34 mouse cellular contexts compared by ENCODE assay signal in genomic region chr15:27414819-27415218, GRCm38 (mm10). TPM values are rescaled to one million over a fixed set of nuclear protein-coding genes. Genes with fewer than 3 reads are reported as not detected.
DNase-seq lines count a peak whose midpoint lies in the region; ATAC-seq and TF ChIP-seq lines count a peak whose summit lies in the region.
"Had no signal": no experiment of that assay in that cellular context is flagged by ENCODE, and none has a peak within 500 bp of the region (broad histone marks: within the 10 kb centered on the region; RNA-seq: fewer than 3 reads in every experiment).

No protein-coding gene starts in this region.

- H3ac ChIP-seq in C2C12 (ENCODE audit: control insufficient read depth, insufficient read length, low read depth) = no peak overlapping the region

- H3K4me3 ChIP-seq in kidney, postnatal 0 days (replicated peaks; ENCODE audit: low read depth, low read length) = no peak overlapping the region
- H3K4me3 ChIP-seq in C2C12 (ENCODE audit: insufficient read depth, poor library complexity, severe bottlenecking) = no peak overlapping the region
- H3K4me3 ChIP-seq: embryonic facial prominence, embryonic 10.5 days; embryonic facial prominence, embryonic 15.5 days; forebrain, embryonic 13.5 days; hindbrain, embryonic 12.5 days; limb, embryonic 10.5 days; limb, embryonic 15.5 days; liver, embryonic 13.5 days; neural tube, embryonic 15.5 days had no signal

- intact Hi-C loops in heart, postnatal 10 days (cut with DNase I) = no loop called here

- no peak overlapping the region for H3K4me2 ChIP-seq in kidney, postnatal 0 days (ENCODE audit: low read length)
- H3K4me2 ChIP-seq: embryonic facial prominence, embryonic 15.5 days; forebrain, embryonic 13.5 days; hindbrain, embryonic 12.5 days; limb, embryonic 15.5 days; liver, embryonic 13.5 days; neural tube, embryonic 15.5 days had no signal

- TF ChIP-seq CTCF in kidney, postnatal 0 days (IDR thresholded peaks at IDR 0.05; ENCODE audit: low read depth) = no peak
- TF ChIP-seq CTCF in C2C12 (IDR thresholded peaks at IDR 0.05; ENCODE audit: control insufficient read depth, insufficient read depth, insufficient read length) = no peak
- TF ChIP-seq CTCF in Patski (IDR thresholded peaks at IDR 0.05) = no peak

- no peaks in the 10 kb centered on the region for H3K27me3 ChIP-seq in kidney, postnatal 0 days (ENCODE audit: insufficient read depth, low read length)
- no peaks in the 10 kb centered on the region for H3K27me3 ChIP-seq in C2C12 (ENCODE audit: control insufficient read depth, insufficient read depth, insufficient read length)
- no peaks in the 10 kb centered on the region for H3K27me3 ChIP-seq in Patski
- H3K27me3 ChIP-seq: embryonic facial prominence, embryonic 15.5 days; forebrain, embryonic 13.5 days; hindbrain, embryonic 12.5 days; limb, embryonic 15.5 days; liver, embryonic 13.5 days; neural tube, embryonic 15.5 days had no signal

- H3K79me3 ChIP-seq in C2C12 (ENCODE audit: low read depth) = no peaks in the 10 kb centered on the region

- CTCF ChIA-PET in Patski (lab: Charles Lee) = no interaction called here

- no peaks in the 10 kb centered on the region for H3K79me2 ChIP-seq in C2C12 (ENCODE audit: control insufficient read depth, insufficient read depth)

- no peaks in the 10 kb centered on the region for H3K9me3 ChIP-seq in kidney, postnatal 0 days (replicated peaks; ENCODE audit: low read length)
- H3K9me3 ChIP-seq: embryonic facial prominence, embryonic 10.5 days; embryonic facial prominence, embryonic 15.5 days; forebrain, embryonic 13.5 days; hindbrain, embryonic 12.5 days; limb, embryonic 10.5 days; limb, embryonic 15.5 days; liver, embryonic 13.5 days; neural tube, embryonic 15.5 days had no signal

- no peak overlapping the region for H3K27ac ChIP-seq in kidney, postnatal 0 days
- H3K27ac ChIP-seq: embryonic facial prominence, embryonic 10.5 days; embryonic facial prominence, embryonic 15.5 days; forebrain, embryonic 13.5 days; hindbrain, embryonic 12.5 days; hindbrain, postnatal 0 days; limb, embryonic 10.5 days; limb, embryonic 15.5 days; liver, embryonic 13.5 days; neural tube, embryonic 15.5 days; stomach, postnatal 0 days had no signal

- in situ Hi-C loops in Patski (cut with MboI; ENCODE audit: low pct_unique_long_range_greater_than_20kb) = loop anchor here (5.0 kb wide), 2 partner anchors 47 to 93 kb away; no protein-coding TSS in a partner anchor

- POLR2A ChIA-PET in Patski (lab: Charles Lee) = no interaction called here

- peak; percentile 21 for DNase-seq in heart, adult 11 months
- no peak for DNase-seq in heart, postnatal 10 days
- peak; percentile 68 for DNase-seq in kidney, postnatal 0 days (ENCODE audit: low spot score)
- no peak for DNase-seq in kidney, adult 8-10 months
- peak; percentile 88 for DNase-seq in Patski (ENCODE audit: low read depth, low spot score)
- DNase-seq in right cerebral cortex, postnatal 4 days = no peak
- DNase-seq in spleen, postnatal 10 days (ENCODE audit: low spot score in 2 of 2) = no peak
- DNase-seq: adrenal gland, postnatal 25 days; cerebellum, adult 18-20 months; cerebellum, postnatal 10 days; gastrocnemius, postnatal 14 days; heart, adult 18-20 months; heart, postnatal 36 days; layer of hippocampus, postnatal 36 days; liver, embryonic 13.5 days; lung, adult 18-20 months; lung, postnatal 10 days; midbrain, embryonic 14.5 days; retina, postnatal 1 day; right cerebral cortex, postnatal 25 days; spleen, adult 18-20 months; thymus, adult 18-20 months; thymus, postnatal 25 days had no signal

- WGBS in kidney, postnatal 0 days = 19% methylated on average over 7 of the region's 7 CpGs

- H3K4me1 ChIP-seq in kidney, postnatal 0 days (replicated peaks; ENCODE audit: insufficient read depth, low read length) = no peaks in the 10 kb centered on the region
- H3K4me1 ChIP-seq: embryonic facial prominence, embryonic 10.5 days; forebrain, embryonic 13.5 days; hindbrain, embryonic 12.5 days; limb, embryonic 10.5 days; liver, embryonic 13.5 days had no signal

- H3K9ac ChIP-seq in kidney, postnatal 0 days (ENCODE audit: low read depth, low read length) = no peak overlapping the region
- H3K9ac ChIP-seq: embryonic facial prominence, embryonic 15.5 days; forebrain, embryonic 13.5 days; hindbrain, embryonic 12.5 days; limb, embryonic 15.5 days; liver, embryonic 13.5 days; neural tube, embryonic 15.5 days had no signal

- no peaks in the 10 kb centered on the region for H3K36me3 ChIP-seq in kidney, postnatal 0 days (ENCODE audit: insufficient read depth, low read length)
- H3K36me3 ChIP-seq in C2C12 (ENCODE audit: control insufficient read depth, insufficient read depth) = no peaks in the 10 kb centered on the region
- H3K36me3 ChIP-seq: embryonic facial prominence, embryonic 10.5 days; embryonic facial prominence, embryonic 15.5 days; hindbrain, embryonic 12.5 days; limb, embryonic 10.5 days; limb, embryonic 15.5 days; liver, embryonic 13.5 days; neural tube, embryonic 15.5 days had no signal

- ATAC-seq in kidney, postnatal 0 days (replicated peaks; ENCODE audit: low FRiP score, low read depth) = no peak
- peak; percentile 73 for ATAC-seq in Patski
- ATAC-seq: forebrain, embryonic 13.5 days; hindbrain, postnatal 0 days; intestine, embryonic 16.5 days had no signal

TF ChIP-seq in C2C12, 6 proteins besides CTCF, POLR2A, EP300 and RAD21:
- no peak for TF ChIP-seq FOSL1 (IDR thresholded peaks at IDR 0.05; ENCODE audit: insufficient read depth, low read length, poor library complexity, severe bottlenecking)
- peak; percentile 34 for TF ChIP-seq MYOD1 (IDR thresholded peaks at IDR 0.05; ENCODE audit: control insufficient read depth, insufficient read length, low read depth)
- TF ChIP-seq MAX (IDR thresholded peaks at IDR 0.05) = no peak

RNA-seq across cellular contexts. Expression of gene Ank, which starts 51.7 kb away (rescaled TPM):
- 100 to 1,000 TPM; 125 to 149 TPM for total RNA-seq in heart, postnatal 10 days (2021)
- 10.0 and 11.0 TPM in 2 replicates for polyA plus RNA-seq in kidney, postnatal 0 days (2015; fragmentation: Nextera tagmentation; extraction: Ambion mirVana)
- polyA plus RNA-seq in C2C12 (2012; fragmentation: generic; extraction: Trizol) = 292 TPM
- polyA plus RNA-seq in Patski (2021) = 85.8 TPM

Comparison
In these comparisons a context has a peak if more than half of its experiments do, and no peak if none do; other contexts are left out.
1. DNase-seq: peak in heart, adult 11 months (single experiment), kidney, postnatal 0 days (single experiment) and Patski (single experiment); none in heart, postnatal 10 days (0 of 2), kidney, adult 8-10 months (0 of 2), right cerebral cortex, postnatal 4 days (single experiment) and spleen, postnatal 10 days (0 of 2).